Mouse (Mus musculus): ENCODE data around the gene Skor1. TPM values are rescaled to one million over a fixed set of nuclear protein-coding genes. Genes with fewer than 3 reads are reported as not detected.
A peak's percentile ranks its signal among the peaks of the same experiment; 100 is the strongest.

The Skor1 gene
- total RNA-seq, 1 experiment, result 0.54 TPM

GRCm38 (mm10) chr9:63147296-63147695 is 1.5 kb downstream of the Skor1 start:
- Histone ChIP-seq H3K4me3 (ENCODE audit: insufficient read depth in 1 of 2, low read depth in 1 of 2, low read length in 2 of 2, poor library complexity in 1 of 2, severe bottlenecking in 1 of 2) (no peak overlapping the region; a peak in 1 of 4 replicates), H3K27ac (ENCODE audit: insufficient read depth, low read depth, low read length, poor library complexity, severe bottlenecking) (no peak overlapping the region), H3K36me3 (ENCODE audit: control insufficient read depth, insufficient read depth, low read length, poor library complexity, severe bottlenecking) (no peaks in the 10 kb centered on the region), H3K9ac (ENCODE audit: insufficient read depth, low read depth, low read length, poor library complexity, severe bottlenecking) (no peak overlapping the region), H3K9me3 (ENCODE audit: control insufficient read depth, insufficient read depth, low read depth, low read length) (no peaks in the 10 kb centered on the region), H3K4me1 (ENCODE audit: control insufficient read depth in 2 of 2, insufficient read depth in 2 of 2, low read length in 2 of 2, poor library complexity in 1 of 2) (peaks cover 0 to 8% of the 10 kb centered on the region in 2 experiments; a peak in 1 of 4 replicates)
- TF ChIP-seq CHD2 (IDR thresholded peaks at IDR 0.05; ENCODE audit: low read depth, low read length) (no peak), HCFC1 (IDR thresholded peaks at IDR 0.05; ENCODE audit: borderline replicate concordance, insufficient read depth, low read length) (no peak), ZNF384 (IDR thresholded peaks at IDR 0.05; ENCODE audit: low read depth, low read length) (no peak), ZC3H11A (IDR thresholded peaks at IDR 0.05; ENCODE audit: borderline replicate concordance, low read depth, low read length) (no peak), MAFK (IDR thresholded peaks at IDR 0.05; ENCODE audit: insufficient read depth, low read depth, low read length) (no peak)
- in situ Hi-C loops (cut with MboI; ENCODE audit: low sequenced_read_pairs in 2 of 2, unreplicated experiment in 2 of 2), result loop anchor here (10.0 to 25.0 kb wide), 2 partner anchors 690 to 1238 kb away; partner anchors contain the start of gene Megf11 (in 1 of the 2)
- no peak for DNase-seq (ENCODE audit: low read depth, low spot score)

DNA sequence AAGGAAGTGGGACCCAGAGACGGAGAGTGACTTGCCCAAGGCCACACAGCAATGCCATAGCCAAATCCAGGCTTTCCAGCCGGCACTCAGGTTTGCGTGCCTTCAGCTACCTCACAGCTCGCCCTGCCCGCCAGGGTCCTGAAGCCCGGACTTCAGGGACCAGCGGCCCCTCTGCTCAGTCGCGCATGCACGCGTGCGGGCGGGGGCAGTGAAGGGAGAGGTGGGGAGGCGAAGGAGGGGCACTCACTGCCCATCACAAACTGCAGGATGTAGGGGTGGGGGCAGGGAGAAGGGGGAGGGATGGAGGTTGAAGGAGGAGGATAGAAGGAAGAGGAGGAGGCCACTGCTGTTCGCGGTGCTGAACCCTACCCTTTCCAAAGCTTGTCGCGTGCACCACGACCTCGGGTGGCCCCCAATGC is 1.9 kb downstream of the Skor1 start:
- in situ Hi-C loops (cut with MboI; ENCODE audit: low sequenced_read_pairs in 2 of 2, unreplicated experiment in 2 of 2), result loop anchor here (10.0 to 25.0 kb wide), 2 partner anchors 690 to 1238 kb away; partner anchors contain the start of gene Megf11 (in 1 of the 2)
- H3K4me1 ChIP-seq (ENCODE audit: control insufficient read depth in 2 of 2, insufficient read depth in 2 of 2, low read length in 2 of 2, poor library complexity in 1 of 2), result peaks cover 0 to 8% of the 10 kb centered on the region in 2 experiments; a peak in 1 of 4 replicates
- H3K9me3 ChIP-seq (ENCODE audit: control insufficient read depth, insufficient read depth, low read depth, low read length), result no peaks in the 10 kb centered on the region
- H3K27ac ChIP-seq (ENCODE audit: insufficient read depth, low read depth, low read length, poor library complexity, severe bottlenecking), result no peak overlapping the region
- H3K36me3 ChIP-seq (ENCODE audit: control insufficient read depth, insufficient read depth, low read length, poor library complexity, severe bottlenecking), result no peaks in the 10 kb centered on the region
- no peak for TF ChIP-seq MAFK (IDR thresholded peaks at IDR 0.05; ENCODE audit: insufficient read depth, low read depth, low read length)
- TF ChIP-seq CHD2 (IDR thresholded peaks at IDR 0.05; ENCODE audit: low read depth, low read length), result no peak
- no peak for TF ChIP-seq ZC3H11A (IDR thresholded peaks at IDR 0.05; ENCODE audit: borderline replicate concordance, low read depth, low read length)
- TF ChIP-seq ZNF384 (IDR thresholded peaks at IDR 0.05; ENCODE audit: low read depth, low read length), result no peak
- TF ChIP-seq HCFC1 (IDR thresholded peaks at IDR 0.05; ENCODE audit: borderline replicate concordance, insufficient read depth, low read length), result no peak
- H3K4me3 ChIP-seq (ENCODE audit: insufficient read depth in 1 of 2, low read depth in 1 of 2, low read length in 2 of 2, poor library complexity in 1 of 2, severe bottlenecking in 1 of 2), result peak overlapping the region; percentile 26 to 39; a peak in 3 of 4 replicates
- no peak for DNase-seq (ENCODE audit: low read depth, low spot score)
- no peak overlapping the region for H3K9ac ChIP-seq (ENCODE audit: insufficient read depth, low read depth, low read length, poor library complexity, severe bottlenecking)

- no peak for DNase-seq (ENCODE audit: low read depth, low spot score)
- no peaks in the 10 kb centered on the region for H3K9me3 ChIP-seq (ENCODE audit: control insufficient read depth, insufficient read depth, low read depth, low read length)
- H3K4me3 ChIP-seq (ENCODE audit: insufficient read depth in 1 of 2, low read depth in 1 of 2, low read length in 2 of 2, poor library complexity in 1 of 2, severe bottlenecking in 1 of 2), result peak overlapping the region; percentile 26 to 39; a peak in 3 of 4 replicates
- in situ Hi-C loops (cut with MboI; ENCODE audit: low sequenced_read_pairs in 2 of 2, unreplicated experiment in 2 of 2), result loop anchor here (10.0 to 25.0 kb wide), 2 partner anchors 691 to 1239 kb away; partner anchors contain the start of gene Megf11 (in 1 of the 2)
- H3K4me1 ChIP-seq (ENCODE audit: control insufficient read depth in 2 of 2, insufficient read depth in 2 of 2, low read length in 2 of 2, poor library complexity in 1 of 2), result peaks cover 0 to 8% of the 10 kb centered on the region in 2 experiments; a peak in 1 of 4 replicates
- TF ChIP-seq HCFC1 (IDR thresholded peaks at IDR 0.05; ENCODE audit: borderline replicate concordance, insufficient read depth, low read length), result no peak
- TF ChIP-seq ZNF384 (IDR thresholded peaks at IDR 0.05; ENCODE audit: low read depth, low read length), result no peak
- TF ChIP-seq MAFK (IDR thresholded peaks at IDR 0.05; ENCODE audit: insufficient read depth, low read depth, low read length), result no peak
- no peak for TF ChIP-seq CHD2 (IDR thresholded peaks at IDR 0.05; ENCODE audit: low read depth, low read length)
- TF ChIP-seq ZC3H11A (IDR thresholded peaks at IDR 0.05; ENCODE audit: borderline replicate concordance, low read depth, low read length), result no peak
- no peaks in the 10 kb centered on the region for H3K36me3 ChIP-seq (ENCODE audit: control insufficient read depth, insufficient read depth, low read length, poor library complexity, severe bottlenecking)
- H3K27ac ChIP-seq (ENCODE audit: insufficient read depth, low read depth, low read length, poor library complexity, severe bottlenecking), result no peak overlapping the region
- H3K9ac ChIP-seq (ENCODE audit: insufficient read depth, low read depth, low read length, poor library complexity, severe bottlenecking), result no peak overlapping the region
Observed at GRCm38 (mm10) chr9:63146126-63146855, 2.5 kb downstream of the Skor1 start.

DNA sequence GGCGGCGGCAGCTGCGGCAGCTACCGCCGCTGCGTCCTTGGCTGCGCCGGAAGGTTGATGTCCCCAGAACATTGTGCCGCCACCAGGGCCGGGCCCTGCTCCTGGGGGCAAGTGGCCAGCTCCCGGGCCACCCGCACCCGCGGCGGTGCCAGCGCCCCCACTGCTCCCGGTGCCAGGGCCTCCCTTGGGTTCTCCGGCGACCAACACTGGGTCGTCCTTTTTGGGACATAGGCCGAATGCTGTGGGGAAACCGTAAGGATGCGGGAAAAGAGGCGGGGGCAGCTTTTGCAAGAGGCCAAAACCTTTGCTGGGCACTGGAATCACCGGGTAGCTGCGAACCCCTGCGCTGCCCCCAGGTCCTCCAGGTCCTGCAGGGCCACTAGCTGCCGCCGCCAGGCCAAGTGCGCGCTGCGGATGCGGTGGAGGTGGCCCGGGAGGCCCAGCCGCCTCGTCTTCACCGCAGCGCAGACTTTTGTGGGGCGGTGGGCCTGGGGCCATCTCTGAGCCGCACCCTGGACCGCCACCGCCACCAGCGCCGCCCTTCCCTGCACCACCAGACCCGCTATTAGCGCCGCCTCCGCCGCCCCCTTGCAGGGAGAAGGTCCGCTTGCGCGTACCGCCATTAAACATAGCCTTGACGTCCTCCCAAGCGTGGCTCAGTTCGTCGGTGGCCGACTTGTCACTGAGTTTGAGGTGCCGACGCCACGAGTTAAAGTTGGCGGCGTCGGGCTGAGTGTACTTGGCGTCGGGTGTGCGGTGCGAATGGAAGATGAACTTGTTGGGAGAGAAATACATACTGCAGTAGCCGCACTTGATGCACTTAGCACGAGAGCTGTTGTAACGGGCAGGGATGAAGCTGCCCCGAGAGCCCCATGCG is 3.3 kb downstream of the Skor1 start:
- H3K4me1 ChIP-seq (ENCODE audit: control insufficient read depth in 2 of 2, insufficient read depth in 2 of 2, low read length in 2 of 2, poor library complexity in 1 of 2), result peaks cover 0 to 8% of the 10 kb centered on the region in 2 experiments; a peak in 1 of 4 replicates
- H3K36me3 ChIP-seq (ENCODE audit: control insufficient read depth, insufficient read depth, low read length, poor library complexity, severe bottlenecking), result no peaks in the 10 kb centered on the region
- peak overlapping the region in 1 of 2 experiments; percentile 26; a peak in 1 of 4 replicates for H3K4me3 ChIP-seq (ENCODE audit: insufficient read depth in 1 of 2, low read depth in 1 of 2, low read length in 2 of 2, poor library complexity in 1 of 2, severe bottlenecking in 1 of 2)
- H3K9me3 ChIP-seq (ENCODE audit: control insufficient read depth, insufficient read depth, low read depth, low read length), result no peaks in the 10 kb centered on the region
- TF ChIP-seq HCFC1 (IDR thresholded peaks at IDR 0.05; ENCODE audit: borderline replicate concordance, insufficient read depth, low read length), result no peak
- no peak for TF ChIP-seq MAFK (IDR thresholded peaks at IDR 0.05; ENCODE audit: insufficient read depth, low read depth, low read length)
- no peak for TF ChIP-seq CHD2 (IDR thresholded peaks at IDR 0.05; ENCODE audit: low read depth, low read length)
- no peak for TF ChIP-seq ZNF384 (IDR thresholded peaks at IDR 0.05; ENCODE audit: low read depth, low read length)
- no peak for TF ChIP-seq ZC3H11A (IDR thresholded peaks at IDR 0.05; ENCODE audit: borderline replicate concordance, low read depth, low read length)
- no peak overlapping the region for H3K27ac ChIP-seq (ENCODE audit: insufficient read depth, low read depth, low read length, poor library complexity, severe bottlenecking)
- DNase-seq (ENCODE audit: low read depth, low spot score), result no peak
- H3K9ac ChIP-seq (ENCODE audit: insufficient read depth, low read depth, low read length, poor library complexity, severe bottlenecking), result no peak overlapping the region
- in situ Hi-C loops (cut with MboI; ENCODE audit: low sequenced_read_pairs in 2 of 2, unreplicated experiment in 2 of 2), result loop anchor here (10.0 to 25.0 kb wide), 2 partner anchors 692 to 1239 kb away; partner anchors contain the start of gene Megf11 (in 1 of the 2)
